Mouse (Mus musculus): ENCODE measurements around the gene Poldip2. TPM values are rescaled to one million over a fixed set of nuclear protein-coding genes. Genes with fewer than 3 reads are reported as not detected.
"Not testable (repeated sequence)": the region's sequence is repeated elsewhere in the genome, so short reads cannot be mapped to it uniquely, and the experiment has no call there.

Poldip2 gene
- polyA plus RNA-seq, 1 experiment from 2014 or later: 170 TPM

GRCm38 (mm10) chr11:78528714-78529113, 16.7 kb downstream of the Poldip2 start:
- no peaks in the 10 kb centered on the region for H3K9me3 ChIP-seq (replicated peaks)
- H3K4me1 ChIP-seq: no peaks in the 10 kb centered on the region
- H3K27me3 ChIP-seq: no peaks in the 10 kb centered on the region
- no peak overlapping the region for H3K4me3 ChIP-seq (replicated peaks)
- no peak overlapping the region for H3K9ac ChIP-seq
- H3K27ac ChIP-seq (replicated peaks): no peak overlapping the region
- ATAC-seq (ENCODE audit: insufficient number of reproducible peaks, low FRiP score, low TSS enrichment, low read depth): no peak
- no peak overlapping the region for H3K4me2 ChIP-seq (replicated peaks)
- 80% methylated on average over 9 of the region's 9 CpGs for WGBS
- peaks cover 66% of the 10 kb centered on the region for H3K36me3 ChIP-seq

DNA sequence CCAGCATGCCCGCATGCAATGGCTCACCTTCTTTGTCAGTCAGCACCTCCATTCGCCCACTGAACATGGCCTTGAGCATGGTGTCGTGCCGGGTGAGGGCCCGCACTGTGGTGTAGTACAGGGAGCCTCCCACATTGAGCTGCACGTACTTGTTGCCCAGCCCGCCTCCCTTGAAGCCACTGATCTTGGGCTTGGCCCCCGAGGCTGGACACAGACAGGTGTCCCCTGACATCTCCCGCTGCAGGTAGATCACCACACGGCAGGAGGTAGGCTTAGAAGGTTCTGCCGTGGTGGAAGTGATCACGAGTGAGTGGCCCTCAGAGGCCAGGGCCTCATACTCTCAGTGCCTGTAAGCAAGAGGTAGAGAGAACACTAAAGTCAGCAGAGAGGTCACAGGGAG, 18.0 kb downstream of the Poldip2 start:
- H3K27me3 ChIP-seq: no peaks in the 10 kb centered on the region
- peaks cover 53% of the 10 kb centered on the region for H3K36me3 ChIP-seq
- no peak overlapping the region for H3K9ac ChIP-seq
- no peaks in the 10 kb centered on the region for H3K9me3 ChIP-seq (replicated peaks)
- H3K4me3 ChIP-seq (replicated peaks): no peak overlapping the region
- no peak for ATAC-seq (ENCODE audit: insufficient number of reproducible peaks, low FRiP score, low TSS enrichment, low read depth)
- H3K27ac ChIP-seq (replicated peaks): no peak overlapping the region
- no peak overlapping the region for H3K4me2 ChIP-seq (replicated peaks)
- WGBS: 87% methylated on average over 12 of the region's 12 CpGs
- H3K4me1 ChIP-seq: peaks cover 8% of the 10 kb centered on the region

DNA sequence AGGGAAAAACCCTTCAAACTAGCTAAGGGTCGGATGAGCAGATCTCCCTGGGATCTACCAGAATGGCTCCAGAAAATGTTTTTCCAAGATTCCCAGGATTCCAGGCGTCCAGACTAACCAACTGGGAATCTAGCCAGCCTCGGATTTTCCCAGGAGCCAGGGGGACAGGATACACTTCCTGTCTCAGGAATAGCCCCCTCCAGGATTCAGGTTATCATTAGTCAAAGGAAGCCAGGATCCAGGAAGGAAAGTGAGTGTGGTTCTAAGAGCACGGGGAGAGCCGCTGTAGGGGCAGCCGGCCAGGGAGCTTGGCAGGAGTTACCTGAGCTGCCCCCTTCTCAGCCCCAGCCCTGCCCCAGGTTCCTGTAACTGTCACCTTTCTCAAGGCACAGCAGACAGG, 19.1 kb downstream of the Poldip2 start:
- Histone ChIP-seq H3K9ac (no peak overlapping the region), H3K27ac (replicated peaks) (0 out of 2 replicates have a peak overlapping the region, but pooled peaks have one; percentile 7), H3K36me3 (peaks cover 42% of the 10 kb centered on the region), H3K4me3 (replicated peaks) (no peak overlapping the region), H3K9me3 (replicated peaks) (no peaks in the 10 kb centered on the region), H3K27me3 (no peaks in the 10 kb centered on the region), H3K4me2 (replicated peaks) (no peak overlapping the region), H3K4me1 (peaks cover 13% of the 10 kb centered on the region)
- ATAC-seq (ENCODE audit: insufficient number of reproducible peaks, low FRiP score, low TSS enrichment, low read depth): no peak
- WGBS: 64% methylated on average over 6 of the region's 6 CpGs

- H3K9me3 ChIP-seq (replicated peaks); H3K27ac ChIP-seq (replicated peaks); H3K27me3 ChIP-seq; ATAC-seq (ENCODE audit: insufficient number of reproducible peaks, low FRiP score, low TSS enrichment, low read depth); H3K4me2 ChIP-seq (replicated peaks); H3K9ac ChIP-seq; H3K4me3 ChIP-seq (replicated peaks): not testable (repeated sequence)
- H3K4me1 ChIP-seq: peaks cover 13% of the 10 kb centered on the region
- H3K36me3 ChIP-seq: peaks cover 38% of the 10 kb centered on the region
- WGBS: 94% methylated on average over 10 of the region's 10 CpGs
Observed at GRCm38 (mm10) chr11:78531515-78531914, 19.5 kb downstream of the Poldip2 start.

DNA sequence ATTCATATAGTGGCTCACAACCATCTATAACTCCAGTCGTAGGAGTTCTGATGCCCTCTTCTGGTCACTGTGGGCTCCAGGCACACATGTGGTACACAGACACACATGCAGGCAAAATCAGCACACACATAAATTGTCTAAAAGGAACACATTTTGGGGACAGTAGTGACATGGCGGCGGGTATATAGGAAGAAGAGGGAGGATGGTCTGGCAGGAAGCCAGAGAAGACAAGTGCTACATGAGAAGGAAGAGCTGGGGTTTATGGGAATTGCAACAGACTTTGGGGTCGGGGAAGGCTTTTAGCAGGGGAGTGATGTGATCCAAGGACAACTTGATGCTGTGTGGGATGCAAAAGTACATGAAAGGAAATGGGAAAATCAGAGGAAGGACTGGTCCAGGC, 22.5 kb downstream of the Poldip2 start:
- Histone ChIP-seq H3K4me2 (replicated peaks) (peak overlapping the region; percentile 82), H3K4me3 (replicated peaks) (peak overlapping the region; percentile 94), H3K36me3 (peaks cover 19% of the 10 kb centered on the region), H3K9me3 (replicated peaks) (no peaks in the 10 kb centered on the region), H3K27me3 (no peaks in the 10 kb centered on the region), H3K27ac (replicated peaks) (no peak overlapping the region), H3K9ac (no peak overlapping the region), H3K4me1 (peaks cover 31% of the 10 kb centered on the region)
- 79% methylated on average over 4 of the region's 4 CpGs for WGBS
- no peak for ATAC-seq (ENCODE audit: insufficient number of reproducible peaks, low FRiP score, low TSS enrichment, low read depth)

DNA sequence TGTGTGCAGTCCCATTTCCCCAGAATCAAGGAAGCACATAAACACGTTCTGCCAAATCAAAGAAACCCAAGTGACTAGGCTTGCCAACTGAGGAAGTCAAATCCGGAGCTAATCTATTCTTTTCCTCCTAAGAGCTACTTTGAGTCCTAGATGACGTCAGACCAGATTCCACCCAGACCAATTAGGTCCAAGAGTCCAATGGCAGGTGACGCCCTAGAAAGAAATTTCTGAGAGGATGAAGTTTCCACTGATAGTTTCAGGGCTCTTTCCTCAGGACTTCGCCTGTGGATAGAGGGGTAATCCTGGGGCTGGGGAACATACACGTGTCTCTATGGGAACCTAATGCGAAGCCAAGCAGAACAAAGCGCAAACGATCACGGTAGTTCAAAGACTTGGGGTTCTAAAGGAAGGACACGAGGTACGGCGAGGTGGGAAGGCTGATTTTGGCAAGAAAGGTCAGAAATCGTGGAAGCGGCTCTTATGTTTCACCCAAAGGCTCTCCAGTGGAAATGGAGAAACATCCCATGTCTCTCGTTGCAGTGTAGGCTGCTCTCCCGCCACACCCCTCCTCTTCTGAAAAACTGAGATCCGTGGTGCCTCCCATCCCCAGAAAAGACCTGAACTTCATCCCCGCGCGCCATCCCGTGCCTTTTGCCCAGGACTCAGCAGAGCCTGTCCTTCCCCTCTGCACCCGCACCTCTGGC, 23.5 kb downstream of the Poldip2 start:
- peak; percentile 49 for ATAC-seq (ENCODE audit: insufficient number of reproducible peaks, low FRiP score, low TSS enrichment, low read depth)
- Histone ChIP-seq H3K4me2 (replicated peaks) (peak overlapping the region; percentile 82), H3K36me3 (peaks cover 20% of the 10 kb centered on the region), H3K9me3 (replicated peaks) (no peaks in the 10 kb centered on the region), H3K4me3 (replicated peaks) (peak overlapping the region; percentile 94), H3K27me3 (no peaks in the 10 kb centered on the region), H3K9ac (peak overlapping the region; percentile 85), H3K4me1 (peaks cover 31% of the 10 kb centered on the region), H3K27ac (replicated peaks) (peak overlapping the region; percentile 98)
- under 1% methylated on average over 23 of the region's 23 CpGs for WGBS

DNA sequence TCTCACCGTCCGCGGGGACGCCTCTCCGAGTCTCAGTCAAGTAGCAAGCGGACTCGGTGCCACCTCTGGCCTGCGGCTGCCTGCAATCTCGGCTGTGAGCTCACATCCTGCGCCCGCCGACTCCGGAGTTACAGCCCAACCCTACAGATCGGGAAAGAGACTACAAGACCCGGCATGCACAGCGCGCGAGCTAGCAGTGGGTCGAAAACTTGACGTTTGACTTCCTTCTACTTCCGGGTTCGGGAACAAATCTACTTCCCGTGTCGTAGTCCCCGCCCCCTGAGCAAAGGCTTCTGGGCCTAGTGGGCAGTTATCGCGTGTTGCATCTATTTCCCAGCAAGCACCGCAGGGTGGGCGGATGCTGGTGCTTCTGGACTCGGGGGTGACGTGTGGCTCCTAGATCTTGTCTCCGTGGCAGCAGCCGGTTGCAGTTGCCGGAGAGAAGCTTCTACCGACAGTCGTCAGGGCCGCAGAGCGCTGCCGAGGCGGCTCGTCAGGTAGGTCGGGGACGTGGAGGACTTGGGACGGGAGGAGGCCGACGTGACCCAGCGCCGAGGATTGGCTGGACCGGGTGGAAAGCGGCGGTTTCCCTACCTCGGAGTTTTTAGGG, 24.2 kb downstream of the Poldip2 start, which contains the start of the genes Tnfaip1 and Ift20:
Gene Tnfaip1 (minus strand): TSS at position 253 of the 610 bp plus-strand sequence.
Gene Ift20 (plus strand): TSS at position 282 of the 610 bp plus-strand sequence.
- Histone ChIP-seq H3K4me2 (replicated peaks) (peak within 1 kb of the TSS; percentile 82), H3K27me3 (no peaks in the 10 kb centered on the region), H3K9me3 (replicated peaks) (no peaks in the 10 kb centered on the region), H3K4me1 (peaks cover 31% of the 10 kb centered on the region), H3K4me3 (replicated peaks) (peak within 1 kb of the TSS; percentile 94), H3K9ac (peak within 1 kb of the TSS; percentile 85), H3K27ac (replicated peaks) (peak within 1 kb of the TSS; percentile 98), H3K36me3 (peaks cover 27% of the 10 kb centered on the region)
- ATAC-seq (ENCODE audit: insufficient number of reproducible peaks, low FRiP score, low TSS enrichment, low read depth): peak; percentile 98
- under 1% methylated on average over 52 of the region's 52 CpGs for WGBS

GRCm38 (mm10) chr11:78536690-78537084, 24.7 kb downstream of the Poldip2 start:
- 1% methylated on average over 14 of the region's 14 CpGs for WGBS
- no peak for ATAC-seq (ENCODE audit: insufficient number of reproducible peaks, low FRiP score, low TSS enrichment, low read depth)
- Histone ChIP-seq H3K4me2 (replicated peaks) (peak overlapping the region; percentile 82), H3K27me3 (no peaks in the 10 kb centered on the region), H3K4me1 (peaks cover 31% of the 10 kb centered on the region), H3K9ac (peak overlapping the region; percentile 81), H3K27ac (replicated peaks) (peak overlapping the region; percentile 96), H3K36me3 (peaks cover 30% of the 10 kb centered on the region), H3K4me3 (replicated peaks) (peak overlapping the region; percentile 94), H3K9me3 (replicated peaks) (no peaks in the 10 kb centered on the region)

DNA sequence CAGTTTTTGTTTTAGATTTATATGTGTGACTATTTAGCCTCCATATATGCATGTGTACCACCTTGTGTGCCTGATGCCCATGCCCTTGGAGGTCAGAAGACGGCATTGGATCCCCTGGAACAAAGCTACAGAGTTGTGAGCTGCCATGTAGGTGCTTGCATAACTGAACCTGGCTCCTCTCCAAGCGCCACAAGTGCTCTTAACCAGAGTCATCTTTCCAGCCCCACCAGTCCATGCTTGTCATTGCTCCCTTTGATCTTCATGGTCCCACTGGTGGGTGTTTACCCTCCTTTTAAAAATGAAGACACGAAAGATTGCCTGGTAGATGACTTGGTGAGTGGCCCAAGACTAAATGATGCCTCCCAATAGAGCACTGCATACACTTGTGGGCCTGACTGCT, 28.4 kb downstream of the Poldip2 start:
- ATAC-seq (ENCODE audit: insufficient number of reproducible peaks, low FRiP score, low TSS enrichment, low read depth): no peak
- Histone ChIP-seq H3K9me3 (replicated peaks) (no peaks in the 10 kb centered on the region), H3K36me3 (peaks cover 52% of the 10 kb centered on the region), H3K4me1 (peaks cover 19% of the 10 kb centered on the region), H3K27ac (replicated peaks) (peak overlapping the region; percentile 67; the same call in 1 of the 2 replicates), H3K4me2 (replicated peaks) (no peak overlapping the region), H3K9ac (no peak overlapping the region), H3K27me3 (no peaks in the 10 kb centered on the region), H3K4me3 (replicated peaks) (no peak overlapping the region)
- 64% methylated on average over 3 of the region's 3 CpGs for WGBS

DNA sequence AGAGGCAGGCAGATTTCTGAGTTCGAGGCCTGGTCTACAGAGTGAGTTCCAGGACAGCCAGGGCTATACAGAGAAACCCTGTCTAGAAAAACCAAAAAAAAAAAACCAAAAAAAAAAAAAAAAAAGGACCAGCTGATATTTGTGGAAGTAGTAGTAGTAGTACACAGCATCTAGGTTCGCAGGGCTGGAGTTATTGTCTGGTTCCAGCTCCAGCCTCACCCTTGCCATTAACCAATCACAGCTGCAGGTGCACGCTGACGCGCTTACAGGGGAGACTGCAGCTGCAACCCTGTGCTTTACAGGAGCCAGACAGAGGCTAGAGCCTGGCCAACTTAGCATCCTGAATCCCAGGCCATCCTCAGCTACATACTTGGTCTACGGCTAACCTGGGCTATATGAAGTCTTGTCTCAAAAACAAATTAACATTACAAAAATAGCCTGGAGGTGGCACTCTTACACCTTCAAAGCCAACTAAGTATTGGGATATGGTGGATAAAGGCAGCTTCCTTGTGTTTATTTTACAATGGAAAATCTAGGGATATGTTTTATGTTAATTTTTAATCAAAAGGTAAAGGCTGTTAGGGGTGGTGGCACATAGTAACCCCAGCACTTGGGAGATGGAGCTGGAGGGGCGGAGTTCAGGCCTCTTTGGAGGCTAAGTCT, 32.6 kb downstream of the Poldip2 start:
- no peaks in the 10 kb centered on the region for H3K27me3 ChIP-seq
- H3K4me1 ChIP-seq: peaks cover 14% of the 10 kb centered on the region
- no peak overlapping the region for H3K27ac ChIP-seq (replicated peaks)
- H3K9ac ChIP-seq: no peak overlapping the region
- H3K9me3 ChIP-seq (replicated peaks): no peaks in the 10 kb centered on the region
- H3K4me3 ChIP-seq (replicated peaks): no peak overlapping the region
- WGBS: 91% methylated on average over 7 of the region's 7 CpGs
- H3K4me2 ChIP-seq (replicated peaks): no peak overlapping the region
- peaks cover 45% of the 10 kb centered on the region for H3K36me3 ChIP-seq
- ATAC-seq (ENCODE audit: insufficient number of reproducible peaks, low FRiP score, low TSS enrichment, low read depth): no peak

DNA sequence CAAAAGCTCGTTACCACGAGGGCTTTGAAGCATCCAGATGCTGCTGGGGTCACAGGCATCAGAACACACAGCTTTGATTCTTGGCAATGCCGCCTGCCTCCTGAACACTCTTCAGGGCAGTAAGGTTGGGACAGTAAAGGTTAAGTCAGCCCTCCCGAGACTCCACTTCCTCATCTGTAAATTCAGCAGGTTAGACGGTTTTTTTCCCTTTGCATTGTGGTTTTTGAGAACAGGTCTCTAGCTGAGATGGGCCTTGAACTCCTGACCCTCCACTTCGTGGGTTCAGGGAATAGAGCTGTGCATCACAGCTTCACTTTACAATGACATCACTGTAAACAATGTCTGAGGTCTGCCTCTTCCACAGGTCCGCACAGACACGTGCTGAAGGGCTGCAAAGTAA, 33.2 kb downstream of the Poldip2 start:
- no peak overlapping the region for H3K4me2 ChIP-seq (replicated peaks)
- peaks cover 39% of the 10 kb centered on the region for H3K36me3 ChIP-seq
- no peak overlapping the region for H3K4me3 ChIP-seq (replicated peaks)
- peaks cover 17% of the 10 kb centered on the region for H3K4me1 ChIP-seq
- H3K27ac ChIP-seq (replicated peaks): no peak overlapping the region
- WGBS: 64% methylated on average over 8 of the region's 8 CpGs
- no peak for ATAC-seq (ENCODE audit: insufficient number of reproducible peaks, low FRiP score, low TSS enrichment, low read depth)
- H3K27me3 ChIP-seq: no peaks in the 10 kb centered on the region
- H3K9me3 ChIP-seq (replicated peaks): no peaks in the 10 kb centered on the region
- no peak overlapping the region for H3K9ac ChIP-seq

Data from embryonic facial prominence, embryonic 15.5 days (tissue).